Mouse (Mus musculus) leukemia stem cell, adult 10-12 weeks (primary cell): ENCODE measurements around the gene Gtf3c1. TPM values are rescaled to one million over a fixed set of nuclear protein-coding genes. Genes with fewer than 3 reads are reported as not detected.

Experiments used
- polyA plus RNA-seq: library from polyadenylated mRNA; stranded (reverse); fragments of >175 nt; gene quantifications from 2 replicates; pipeline ENCODE4 v1.2.3, GENCODE M21; 2012; ENCODE audit warnings: low replicate concordance

The Gtf3c1 gene
- polyA plus RNA-seq: 77.0 and 116 TPM in 2 replicates

GRCm38 (mm10) chr7:125707593-125708022 lies at the start of gene Gtf3c1, which contains the start of gene D430042O09Rik:
Gene Gtf3c1, minus strand, starts transcription at chr7:125707780.
Gene D430042O09Rik, plus strand, starts transcription at chr7:125707888.

GRCm38 (mm10) chr7:125603185-125603631 lies 104.4 kb downstream of the Gtf3c1 start, which contains the start of gene Il21r:
Gene Il21r, plus strand, starts transcription at chr7:125603429.

Other genes starting within 250 kb of the Gtf3c1 start
- gene Nsmce1, start 216.2 kb downstream of the Gtf3c1 start, polyA plus RNA-seq: 4.7 and 6.9 TPM in 2 replicates
- gene Il4ra, start 155.7 kb downstream of the Gtf3c1 start, polyA plus RNA-seq: 19.9 and 30.2 TPM in 2 replicates
- 7.2 and 19.1 TPM in 2 replicates for gene Il21r, start 104.4 kb downstream of the Gtf3c1 start, polyA plus RNA-seq
- 1.6 and 2.8 TPM in 2 replicates for gene D430042O09Rik, start 108 bp upstream of the Gtf3c1 start, polyA plus RNA-seq